Comparison of ENCODE assay signal across 9 mouse cellular contexts in the genomic region with DNA sequence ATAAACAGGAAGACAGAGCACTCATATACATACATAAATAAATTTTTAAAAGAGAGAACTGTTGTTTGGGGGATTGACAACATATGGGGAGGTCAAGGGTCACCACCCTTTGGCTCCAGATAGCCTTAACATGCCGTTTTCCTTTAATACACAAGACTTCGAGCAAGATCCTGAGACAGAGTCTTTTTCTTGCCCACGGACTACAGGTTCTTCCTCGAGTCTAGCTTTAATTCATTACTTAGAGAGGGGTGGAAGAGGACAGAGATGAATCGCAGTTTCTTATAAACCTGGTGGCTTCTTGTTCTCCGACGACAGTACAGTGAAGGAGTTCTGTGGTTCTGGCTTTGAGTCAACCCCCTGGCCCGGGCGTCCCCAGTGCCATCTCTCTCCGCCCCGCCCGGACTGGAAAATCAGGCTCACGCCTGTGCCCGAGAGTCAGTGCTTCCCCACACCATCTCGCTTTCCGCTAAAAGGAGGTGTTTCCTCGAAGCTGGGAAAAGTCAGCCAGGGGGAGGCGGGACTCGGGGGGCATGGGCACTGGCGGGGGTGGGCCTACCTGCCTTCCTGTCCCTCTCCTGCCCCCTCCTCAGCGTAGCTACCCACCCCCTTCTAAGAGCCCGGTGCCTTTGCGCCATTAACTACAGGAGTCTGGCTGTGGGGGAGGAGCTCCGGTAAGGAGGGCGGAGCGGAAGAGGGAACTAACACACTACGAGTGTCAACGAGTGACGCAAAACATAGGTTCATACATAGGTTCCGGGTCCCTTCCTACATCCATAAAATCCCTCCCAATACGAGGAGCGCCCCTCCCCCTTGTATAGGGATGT. TPM values are rescaled to one million over a fixed set of nuclear protein-coding genes. Genes with fewer than 3 reads are reported as not detected.
DNase-seq lines count a peak whose midpoint lies in the region; ATAC-seq lines count a peak whose summit lies in the region.
"Had no signal": no experiment of that assay in that cellular context is flagged by ENCODE, and none has a peak within 500 bp of the region (broad histone marks: within the 10 kb centered on the region; RNA-seq: fewer than 3 reads in every experiment).

No protein-coding gene starts in this region.

- peak overlapping the region; percentile 31 to 43 for H3K4me3 ChIP-seq in heart, embryonic 14.5 days (ENCODE audit: control insufficient read depth in 1 of 2, insufficient read depth in 1 of 2, low read depth in 1 of 2, low read length in 2 of 2)
- H3K4me3 ChIP-seq in macrophage (ENCODE audit: inconsistent target): peak overlapping the region; percentile 54

- no peaks in the 10 kb centered on the region for H3K79me2 ChIP-seq in macrophage (ENCODE audit: inconsistent target)

- H3K36me3 ChIP-seq in heart, embryonic 14.5 days (ENCODE audit: control insufficient read depth, insufficient read depth, low read length): no peaks in the 10 kb centered on the region
- H3K36me3 ChIP-seq in macrophage (ENCODE audit: inconsistent target): no peaks in the 10 kb centered on the region
- H3K36me3 ChIP-seq: G1E had no signal

- H3K9me3 ChIP-seq in heart, embryonic 14.5 days (ENCODE audit: control insufficient read depth, low read length): no peaks in the 10 kb centered on the region
- H3K9me3 ChIP-seq: G1E had no signal

- ATAC-seq in heart, embryonic 14.5 days (ENCODE audit: insufficient number of reproducible peaks, insufficient read depth, low FRiP score, low read depth): peak; percentile 51; the same call in 1 of the 2 replicates

- H3K9ac ChIP-seq in heart, embryonic 14.5 days (ENCODE audit: low read length): peak overlapping the region; percentile 57

- WGBS in heart, embryonic 14.5 days: 4% methylated on average over 32 of the region's 32 CpGs
- 4% methylated on average over 32 of the region's 32 CpGs for WGBS in macrophage (ENCODE audit: missing documents)

- H3K4me1 ChIP-seq in heart, embryonic 14.5 days (ENCODE audit: control insufficient read depth in 2 of 2, insufficient read depth in 2 of 2, low read length in 2 of 2): no peaks in the 10 kb centered on the region

- H3K27me3 ChIP-seq in heart, embryonic 14.5 days (ENCODE audit: control insufficient read depth, insufficient read depth, low read length): peaks cover 23% of the 10 kb centered on the region; the same call in 1 of the 2 replicates

- H3K27ac ChIP-seq in heart, embryonic 14.5 days (replicated peaks in 1 of 2; ENCODE audit: control insufficient read depth in 1 of 2, insufficient read depth in 1 of 2, low read depth in 2 of 2, low read length in 2 of 2): no peak overlapping the region
- H3K27ac ChIP-seq in macrophage: peak overlapping the region; percentile 52

- DNase-seq in cerebellum, adult 8-10 months: peak; percentile 13
- DNase-seq in cerebellum, postnatal 4 days (ENCODE audit: low spot score in 2 of 2): no peak
- peak; percentile 37 for DNase-seq in c-Kit-positive CD71-positive TER-119-positive erythroid progenitor cells, embryonic 14.5 days (ENCODE audit: low spot score)
- peak; percentile 59 for DNase-seq in kidney, postnatal 10 days
- peak; percentile 80 to 83 for DNase-seq in spleen, postnatal 36 days (ENCODE audit: low spot score in 2 of 2)
- DNase-seq in frontal cortex, adult 2 months (ENCODE audit: extremely low spot score in 1 of 2, low spot score in 1 of 2): no peak

- peak overlapping the region; percentile 73 for H3K4me2 ChIP-seq in heart, embryonic 14.5 days (ENCODE audit: low read length)

RNA-seq across cellular contexts. Expression of a gene that starts 11.7 kb away (rescaled TPM):
- polyA plus RNA-seq in heart, embryonic 14.5 days (2014; fragmentation: Nextera tagmentation; extraction: Ambion mirVana): 0.08 TPM in 1 of 2 replicates, not detected in the other
- total RNA-seq in macrophage (2018; cell fraction: chromatin; rRNA removed): not detected
- total RNA-seq in macrophage (2018; cell fraction: cytosol; rRNA removed): under 1 TPM in 3 of 26 experiments, not detected in 23; 0.07 to 0.09 (median 0.07) TPM
- not detected for total RNA-seq in macrophage (2018; cell fraction: nucleus; rRNA removed)
- polyA plus RNA-seq in macrophage (2018): 0.09 TPM in 1 of 3 replicates, not detected in the others
- 9.7 and 10.1 TPM in 2 replicates for polyA plus RNA-seq in frontal cortex, adult 2 months (2012; rRNA removed)
- total RNA-seq: G1E had no signal
- polyA plus RNA-seq: G1E had no signal

RNA-seq across cellular contexts. Expression of a gene that starts 24.4 kb away (rescaled TPM):
- polyA plus RNA-seq in heart, embryonic 14.5 days (2014; fragmentation: Nextera tagmentation; extraction: Ambion mirVana): 7.1 and 7.3 TPM in 2 replicates
- 10 to 100 TPM; 10.1 to 60.2 (median 30.0) TPM for total RNA-seq in macrophage (2018; cell fraction: chromatin; rRNA removed)
- 10 to 100 TPM in 22 of 26 experiments, 1 to 10 TPM in 4; 8.5 to 26.7 (median 15.7) TPM for total RNA-seq in macrophage (2018; cell fraction: cytosol; rRNA removed)
- total RNA-seq in macrophage (2018; cell fraction: nucleus; rRNA removed): 10 to 100 TPM; 11.8 to 48.8 (median 23.9) TPM
- polyA plus RNA-seq in macrophage (2018): 21.0 to 27.3 TPM (median 25.6 TPM) in 3 replicates
- 51.1 and 62.2 TPM in 2 replicates for polyA plus RNA-seq in frontal cortex, adult 2 months (2012; rRNA removed)

Comparison
In these comparisons a context has a peak if more than half of its experiments do, and no peak if none do; other contexts are left out.
1. DNase-seq: peak in cerebellum, adult 8-10 months (single experiment), c-Kit-positive CD71-positive TER-119-positive erythroid progenitor cells, embryonic 14.5 days (single experiment), kidney, postnatal 10 days (single experiment) and spleen, postnatal 36 days (2 of 2); none in cerebellum, postnatal 4 days (0 of 2) and frontal cortex, adult 2 months (0 of 2).